Mouse (Mus musculus) myocyte (in vitro differentiated cells): ENCODE data around the gene Olfr961.

Experiments
- CEBPB ChIP-seq: IDR thresholded peaks from 2 replicates; pipeline ENCODE4 v1.6.1; 2011; ENCODE audit warnings: mild to moderate bottlenecking, moderate library complexity; ENCODE audit not compliant: poor library complexity, insufficient read depth, severe bottlenecking
- E2F4 ChIP-seq: IDR thresholded peaks from one replicate; pipeline ENCODE4 v1.6.1; 2011; ENCODE audit warnings: mild to moderate bottlenecking, control low read depth, moderate library complexity; ENCODE audit not compliant: insufficient read depth
- MAX ChIP-seq: IDR thresholded peaks from one replicate; pipeline ENCODE4 v1.6.1; 2011; ENCODE audit warnings: low read depth, mild to moderate bottlenecking, control low read depth
- POLR2A ChIP-seq: IDR thresholded peaks from one replicate; pipeline ENCODE4 v1.6.1; 2011; ENCODE audit warnings: low read depth, mild to moderate bottlenecking, control low read depth, moderate library complexity; ENCODE audit not compliant: insufficient read length
- POLR2AphosphoS2 ChIP-seq: IDR thresholded peaks from one replicate; pipeline ENCODE4 v1.6.1; 2011; ENCODE audit warnings: low read depth, control low read depth; ENCODE audit not compliant: insufficient read length
- TCF12 ChIP-seq: IDR thresholded peaks from one replicate; pipeline ENCODE4 v1.6.1; 2011; ENCODE audit warnings: mild to moderate bottlenecking, control low read depth; ENCODE audit not compliant: poor library complexity, insufficient read depth, severe bottlenecking
- TCF3 ChIP-seq: IDR thresholded peaks from one replicate; pipeline ENCODE4 v1.6.1; 2011; ENCODE audit warnings: low read depth, control low read depth; ENCODE audit not compliant: insufficient read length
- USF1 ChIP-seq: IDR thresholded peaks from one replicate; pipeline ENCODE4 v1.6.1; 2011; ENCODE audit warnings: low read depth, mild to moderate bottlenecking, control low read depth, moderate library complexity

DNA sequence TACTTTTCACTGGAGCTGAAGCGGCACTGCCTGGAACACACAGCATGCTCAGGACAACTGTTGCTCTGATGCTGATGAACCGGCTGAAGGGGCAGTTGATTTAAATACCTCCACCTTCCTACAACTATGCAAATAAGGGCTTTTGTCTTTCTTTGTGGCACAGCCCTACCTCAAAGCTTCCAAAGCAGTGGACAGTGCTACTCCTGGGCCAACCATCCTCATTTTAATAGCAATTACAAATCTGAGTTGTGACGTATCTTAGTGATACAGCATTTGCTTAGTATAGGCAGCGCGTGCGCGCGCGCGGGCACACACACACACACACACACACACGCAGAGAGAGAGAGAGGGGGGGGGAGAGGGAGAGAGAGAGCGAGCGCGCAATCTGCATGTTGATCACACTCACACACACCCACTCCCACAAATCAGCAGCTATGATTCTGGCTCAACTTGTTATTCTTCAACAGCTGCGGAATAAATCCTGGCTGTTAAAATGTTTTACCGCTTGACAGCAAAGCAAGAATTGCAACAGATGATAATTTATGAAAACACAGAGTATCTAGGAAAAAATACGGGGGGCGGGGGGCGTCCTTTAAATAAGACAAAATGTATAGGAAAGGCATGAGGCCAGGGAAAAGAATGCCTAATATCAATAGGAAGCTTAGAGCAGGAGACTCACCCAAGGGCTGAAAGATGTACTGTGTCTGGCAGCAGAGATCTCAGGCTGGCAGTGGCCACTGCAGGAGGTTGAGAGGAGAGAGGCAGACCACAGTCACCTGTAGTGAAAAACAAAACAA lies 42.2 kb upstream of the Olfr961 start:
- TF ChIP-seq MAX: no peak
- TF ChIP-seq POLR2A: no peak
- TF ChIP-seq USF1: no peak
- TF ChIP-seq POLR2AphosphoS2: no peak
- no peak for TF ChIP-seq TCF3
- TF ChIP-seq E2F4: no peak
- TF ChIP-seq CEBPB: no peak
- no peak for TF ChIP-seq TCF12
